In genomic region chr19:4268566-4269361, GRCm38 (mm10) we compare ENCODE assay signal across 8 mouse cellular contexts. TPM values are rescaled to one million over a fixed set of nuclear protein-coding genes. Genes with fewer than 3 reads are reported as not detected.
DNase-seq lines count a peak whose midpoint lies in the region; ATAC-seq and TF ChIP-seq lines count a peak whose summit lies in the region.

Gene Ssh3, minus strand, starts transcription at chr19:4269180.

- H3K9me3 ChIP-seq in ES-E14 (ENCODE audit: control insufficient read depth, insufficient read depth, low read depth, low read length): no peaks in the 10 kb centered on the region
- no peaks in the 10 kb centered on the region for H3K9me3 ChIP-seq in forebrain, embryonic 16.5 days (ENCODE audit: control insufficient read depth, low read length)

- peak; percentile 31 for DNase-seq in ES-E14 (ENCODE audit: low read depth, low spot score)
- DNase-seq in cerebellum, adult 11-12 months: peak; percentile 88
- peak; percentile 31 for DNase-seq in heart, postnatal 25 days (ENCODE audit: low spot score)
- peak; percentile 73 for DNase-seq in layer of hippocampus, adult 11-12 months (ENCODE audit: low spot score)
- peak; percentile 82 for DNase-seq in lung, adult 2 months
- peak; percentile 78 for DNase-seq in ovary, adult 18-20 months (ENCODE audit: low spot score)
- peak; percentile 66 for DNase-seq in thymus, postnatal 25 days

- peak within 1 kb of the TSS; percentile 61 to 70 for H3K4me3 ChIP-seq in ES-E14 (ENCODE audit: insufficient read depth in 1 of 2, low read depth in 1 of 2, low read length in 2 of 2, poor library complexity in 1 of 2, severe bottlenecking in 1 of 2)
- peak within 1 kb of the TSS; percentile 34 for H3K4me3 ChIP-seq in forebrain, embryonic 16.5 days (replicated peaks; ENCODE audit: low read length)
- H3K4me3 ChIP-seq in lung, adult 2 months (replicated peaks; ENCODE audit: extremely low read depth, low read depth, low read length): peak within 1 kb of the TSS; percentile 91

- no peaks in the 10 kb centered on the region for H3K36me3 ChIP-seq in ES-E14 (ENCODE audit: control insufficient read depth, insufficient read depth, low read length, poor library complexity, severe bottlenecking)
- no peaks in the 10 kb centered on the region for H3K36me3 ChIP-seq in forebrain, embryonic 16.5 days (ENCODE audit: control insufficient read depth, insufficient read depth)

- intact Hi-C loops in heart, postnatal 25 days (cut with DNase I): no loop called here

- peaks cover 9% of the 10 kb centered on the region; the same call in 1 of the 2 replicates for H3K27me3 ChIP-seq in forebrain, embryonic 16.5 days (replicated peaks; ENCODE audit: control insufficient read depth, insufficient read depth, low read length)

- no peak within 1 kb of the TSS for H3K27ac ChIP-seq in ES-E14 (ENCODE audit: insufficient read depth, low read depth, low read length, poor library complexity, severe bottlenecking)
- no peak within 1 kb of the TSS for H3K27ac ChIP-seq in forebrain, embryonic 16.5 days (ENCODE audit: low read length)

- peaks cover 0 to 2% of the 10 kb centered on the region in 2 experiments; a peak in 1 of 4 replicates for H3K4me1 ChIP-seq in ES-E14 (ENCODE audit: control insufficient read depth in 2 of 2, insufficient read depth in 2 of 2, low read length in 2 of 2, poor library complexity in 1 of 2)
- H3K4me1 ChIP-seq in forebrain, embryonic 16.5 days (replicated peaks; ENCODE audit: control insufficient read depth, insufficient read depth, low read length): 0 out of 2 replicates have a peak, but pooled peaks cover 5% of the 10 kb centered on the region
- H3K4me1 ChIP-seq in lung, adult 2 months (ENCODE audit: control insufficient read depth, insufficient read depth, low read length): peaks cover 6% of the 10 kb centered on the region

- peak; percentile 59; the same call in 1 of the 2 replicates for TF ChIP-seq POLR2A in lung, adult 2 months (IDR thresholded peaks at IDR 0.05; ENCODE audit: borderline replicate concordance, extremely low read depth, low read depth, low read length)

- H3K4me2 ChIP-seq in forebrain, embryonic 16.5 days (ENCODE audit: low read length): peak within 1 kb of the TSS; percentile 50

- peak; percentile 49; the same call in 1 of the 2 replicates for ATAC-seq in forebrain, embryonic 16.5 days

- H3K9ac ChIP-seq in ES-E14 (ENCODE audit: insufficient read depth, low read depth, low read length, poor library complexity, severe bottlenecking): peak within 1 kb of the TSS; percentile 50
- H3K9ac ChIP-seq in forebrain, embryonic 16.5 days (replicated peaks; ENCODE audit: low read depth, low read length): peak within 1 kb of the TSS; percentile 49

- WGBS in forebrain, embryonic 16.5 days: 6% methylated on average over 46 of the region's 46 CpGs
- WGBS in lung, adult 2 months: 11% methylated on average over 46 of the region's 46 CpGs

- in situ Hi-C loops in ES-E14 (cut with MboI; ENCODE audit: low sequenced_read_pairs in 2 of 2, unreplicated experiment in 2 of 2): no loop called here

- TF ChIP-seq CTCF in lung, adult 2 months (IDR thresholded peaks at IDR 0.05; ENCODE audit: insufficient read depth, low read length): no peak

TF ChIP-seq in ES-E14, 5 proteins besides CTCF, POLR2A, EP300 and RAD21:
- TF ChIP-seq CHD2 (IDR thresholded peaks at IDR 0.05; ENCODE audit: low read depth, low read length) (no peak), HCFC1 (IDR thresholded peaks at IDR 0.05; ENCODE audit: borderline replicate concordance, insufficient read depth, low read length) (no peak), ZC3H11A (IDR thresholded peaks at IDR 0.05; ENCODE audit: borderline replicate concordance, low read depth, low read length) (no peak), MAFK (IDR thresholded peaks at IDR 0.05; ENCODE audit: insufficient read depth, low read depth, low read length) (no peak), ZNF384 (IDR thresholded peaks at IDR 0.05; ENCODE audit: low read depth, low read length) (no peak)

RNA-seq across cellular contexts. Expression of gene Ssh3, which starts in this region (rescaled TPM):
- total RNA-seq in ES-E14 (2012; rRNA removed): 7.3 and 15.1 TPM in 2 replicates
- polyA plus RNA-seq in forebrain, embryonic 16.5 days (2015; fragmentation: Nextera tagmentation; extraction: Ambion mirVana): 7.2 and 11.8 TPM in 2 replicates
- 1 to 10 TPM; 5.8 to 6.6 TPM for total RNA-seq in heart, postnatal 25 days (2021)
- polyA plus RNA-seq in lung, adult 2 months (2012; rRNA removed): 82.3 and 98.0 TPM in 2 replicates

Comparison
In these comparisons a context has a peak if more than half of its experiments do, and no peak if none do; other contexts are left out.
1. DNase-seq: peak in every context shown above with its lines; median percentile 88 in cerebellum, adult 11-12 months; 82 in lung, adult 2 months; 78 in ovary, adult 18-20 months; 73 in layer of hippocampus, adult 11-12 months; 66 in thymus, postnatal 25 days; 31 in ES-E14; 31 in heart, postnatal 25 days.
2. H3K4me3 ChIP-seq: peak in every context shown above with its lines; median percentile 91 in lung, adult 2 months; 66 in ES-E14; 34 in forebrain, embryonic 16.5 days.